Comparison of ENCODE assay signal across 22 mouse cellular contexts in genomic region chr4:124329107-124329771, GRCm38 (mm10).
DNase-seq lines count a peak whose midpoint lies in the region; ATAC-seq lines count a peak whose summit lies in the region.
"Had no signal": no experiment of that assay in that cellular context is flagged by ENCODE, and none has a peak within 500 bp of the region (broad histone marks: within the 10 kb centered on the region; RNA-seq: fewer than 3 reads in every experiment).

No protein-coding gene starts in this region.

- no peaks in the 10 kb centered on the region for H3K36me3 ChIP-seq in heart, embryonic 10.5 days
- no peaks in the 10 kb centered on the region for H3K36me3 ChIP-seq in heart, embryonic 11.5 days (ENCODE audit: control insufficient read depth, insufficient read depth, low read length)
- no peaks in the 10 kb centered on the region for H3K36me3 ChIP-seq in midbrain, embryonic 12.5 days
- H3K36me3 ChIP-seq: embryonic facial prominence, embryonic 12.5 days; heart, embryonic 12.5 days; limb, embryonic 12.5 days; liver, embryonic 13.5 days had no signal

- DNase-seq in embryo, embryonic 10 days (ENCODE audit: low spot score), result peak; percentile 23
- DNase-seq in embryo, embryonic 9.5 days (ENCODE audit: extremely low spot score), result no peak
- DNase-seq in heart, embryonic 10.5 days (ENCODE audit: low spot score), result peak; percentile 67
- peak; percentile 76 for DNase-seq in retina, postnatal 1 day
- no peak for DNase-seq in cerebellum, postnatal 10 days
- DNase-seq in frontal cortex, postnatal 14 days (ENCODE audit: low spot score in 2 of 2), result no peak
- DNase-seq: adrenal gland, postnatal 10 days; cerebellum, adult 11 months; cerebellum, postnatal 14 days; heart, postnatal 14 days; kidney, adult 18-20 months; liver, embryonic 13.5 days; lung, embryonic 14.5 days; lung, postnatal 36 days; right cerebral cortex, adult 18-20 months; thymus, postnatal 25 days had no signal

- WGBS in heart, embryonic 10.5 days, result 75% methylated on average over 15 of the region's 15 CpGs
- 70% methylated on average over 15 of the region's 15 CpGs for WGBS in heart, embryonic 11.5 days (ENCODE audit: insufficient replicate concordance)
- 18% methylated on average over 15 of the region's 15 CpGs for WGBS in midbrain, embryonic 12.5 days

- H3K9me3 ChIP-seq in heart, embryonic 10.5 days, result no peaks in the 10 kb centered on the region
- H3K9me3 ChIP-seq in heart, embryonic 11.5 days (replicated peaks; ENCODE audit: control insufficient read depth, low read length), result no peaks in the 10 kb centered on the region
- peaks cover 4% of the 10 kb centered on the region; the same call in 1 of the 2 replicates for H3K9me3 ChIP-seq in midbrain, embryonic 12.5 days
- H3K9me3 ChIP-seq: embryonic facial prominence, embryonic 12.5 days; heart, embryonic 12.5 days; limb, embryonic 12.5 days; liver, embryonic 13.5 days had no signal

- H3K27ac ChIP-seq in heart, embryonic 10.5 days, result no peak overlapping the region
- no peak overlapping the region for H3K27ac ChIP-seq in heart, embryonic 11.5 days (ENCODE audit: low read depth, low read length)
- 0 out of 2 replicates have a peak overlapping the region, but pooled peaks have one; percentile 22 for H3K27ac ChIP-seq in midbrain, embryonic 12.5 days (replicated peaks)
- H3K27ac ChIP-seq: embryonic facial prominence, embryonic 12.5 days; kidney, postnatal 0 days; limb, embryonic 12.5 days; liver, embryonic 13.5 days had no signal

- no peaks in the 10 kb centered on the region for H3K27me3 ChIP-seq in heart, embryonic 10.5 days (ENCODE audit: insufficient read depth, poor library complexity, severe bottlenecking)
- no peaks in the 10 kb centered on the region for H3K27me3 ChIP-seq in heart, embryonic 11.5 days (ENCODE audit: control insufficient read depth, insufficient read depth, low read length)
- peaks cover 63% of the 10 kb centered on the region for H3K27me3 ChIP-seq in midbrain, embryonic 12.5 days
- H3K27me3 ChIP-seq: embryonic facial prominence, embryonic 12.5 days; heart, embryonic 12.5 days; limb, embryonic 12.5 days; liver, embryonic 13.5 days had no signal

- no peak overlapping the region for H3K4me2 ChIP-seq in heart, embryonic 11.5 days
- no peak overlapping the region; the same call in 1 of the 2 replicates for H3K4me2 ChIP-seq in midbrain, embryonic 12.5 days (replicated peaks)
- H3K4me2 ChIP-seq: embryonic facial prominence, embryonic 12.5 days; heart, embryonic 12.5 days; limb, embryonic 12.5 days; liver, embryonic 13.5 days; lung, embryonic 14.5 days had no signal

- no peak for ATAC-seq in heart, embryonic 11.5 days (replicated peaks; ENCODE audit: insufficient number of reproducible peaks, low FRiP score, low TSS enrichment)
- ATAC-seq in midbrain, embryonic 12.5 days (ENCODE audit: low FRiP score, low read depth), result peak; percentile 90

- no peak overlapping the region for H3K4me3 ChIP-seq in heart, embryonic 10.5 days
- H3K4me3 ChIP-seq in heart, embryonic 11.5 days (ENCODE audit: low read depth, low read length), result no peak overlapping the region
- H3K4me3 ChIP-seq in midbrain, embryonic 12.5 days, result no peak overlapping the region
- H3K4me3 ChIP-seq: embryonic facial prominence, embryonic 12.5 days; heart, embryonic 12.5 days; limb, embryonic 12.5 days; liver, embryonic 13.5 days had no signal

- no peaks in the 10 kb centered on the region for H3K4me1 ChIP-seq in heart, embryonic 10.5 days
- no peaks in the 10 kb centered on the region for H3K4me1 ChIP-seq in heart, embryonic 11.5 days (ENCODE audit: control insufficient read depth, insufficient read depth, low read length)
- H3K4me1 ChIP-seq in midbrain, embryonic 12.5 days, result peaks cover 15% of the 10 kb centered on the region
- H3K4me1 ChIP-seq: embryonic facial prominence, embryonic 12.5 days; heart, embryonic 12.5 days; limb, embryonic 12.5 days; liver, embryonic 13.5 days had no signal

- no peak overlapping the region for H3K9ac ChIP-seq in heart, embryonic 11.5 days (ENCODE audit: low read depth, low read length)
- H3K9ac ChIP-seq in midbrain, embryonic 12.5 days (replicated peaks), result no peak overlapping the region
- H3K9ac ChIP-seq: embryonic facial prominence, embryonic 12.5 days; heart, embryonic 12.5 days; limb, embryonic 12.5 days; liver, embryonic 13.5 days; lung, embryonic 14.5 days had no signal

Comparison
In these comparisons a context has a peak if more than half of its experiments do, and no peak if none do; other contexts are left out.
1. DNase-seq: peak in embryo, embryonic 10 days (single experiment), heart, embryonic 10.5 days (single experiment) and retina, postnatal 1 day (single experiment); none in embryo, embryonic 9.5 days (single experiment), cerebellum, postnatal 10 days (0 of 2) and frontal cortex, postnatal 14 days (0 of 2).